Comparison of ENCODE assay signal across 20 mouse cellular contexts in genomic region chr1:39456421-39456853, GRCm38 (mm10). TPM values are rescaled to one million over a fixed set of nuclear protein-coding genes. Genes with fewer than 3 reads are reported as not detected.
DNase-seq lines count a peak whose midpoint lies in the region; ATAC-seq and TF ChIP-seq lines count a peak whose summit lies in the region.
"Had no signal": no experiment of that assay in that cellular context is flagged by ENCODE, and none has a peak within 500 bp of the region (broad histone marks: within the 10 kb centered on the region; RNA-seq: fewer than 3 reads in every experiment).

No protein-coding gene starts in this region.

- H3K4me3 ChIP-seq in cerebellum, adult 2 months (replicated peaks; ENCODE audit: insufficient read depth, low read depth, low read length), result no peak overlapping the region
- no peak overlapping the region for H3K4me3 ChIP-seq in heart, embryonic 16.5 days (ENCODE audit: low read length)
- no peak overlapping the region for H3K4me3 ChIP-seq in heart, embryonic 11.5 days (ENCODE audit: low read depth, low read length)
- no peak overlapping the region for H3K4me3 ChIP-seq in lung, embryonic 14.5 days (ENCODE audit: low read depth, low read length)
- H3K4me3 ChIP-seq in lung, adult 2 months (replicated peaks; ENCODE audit: extremely low read depth, low read depth, low read length), result no peak overlapping the region
- H3K4me3 ChIP-seq: forebrain, embryonic 12.5 days; layer of hippocampus, adult 2 months; liver, embryonic 15.5 days; midbrain, embryonic 12.5 days had no signal

- peaks cover 45% of the 10 kb centered on the region for H3K4me1 ChIP-seq in cerebellum, adult 2 months (ENCODE audit: control insufficient read depth, insufficient read depth, low read length)
- peaks cover 33% of the 10 kb centered on the region for H3K4me1 ChIP-seq in heart, embryonic 16.5 days (ENCODE audit: control insufficient read depth, insufficient read depth, low read length)
- H3K4me1 ChIP-seq in heart, embryonic 11.5 days (ENCODE audit: control insufficient read depth, insufficient read depth, low read length), result peaks cover 18% of the 10 kb centered on the region
- no peaks in the 10 kb centered on the region for H3K4me1 ChIP-seq in lung, embryonic 14.5 days (ENCODE audit: insufficient read depth)
- H3K4me1 ChIP-seq in lung, adult 2 months (ENCODE audit: control insufficient read depth, insufficient read depth, low read length), result peaks cover 25% of the 10 kb centered on the region
- H3K4me1 ChIP-seq: forebrain, embryonic 12.5 days; midbrain, embryonic 12.5 days had no signal

- H3K4me2 ChIP-seq in heart, embryonic 16.5 days (ENCODE audit: low read depth, low read length), result no peak overlapping the region
- no peak overlapping the region for H3K4me2 ChIP-seq in heart, embryonic 11.5 days
- H3K4me2 ChIP-seq in lung, embryonic 14.5 days, result no peak overlapping the region
- H3K4me2 ChIP-seq: forebrain, embryonic 12.5 days; liver, embryonic 15.5 days; midbrain, embryonic 12.5 days had no signal

- 60% methylated on average over 5 of the region's 5 CpGs for WGBS in cerebellum, adult 2 months
- 62% methylated on average over 5 of the region's 5 CpGs for WGBS in heart, embryonic 16.5 days
- WGBS in heart, embryonic 11.5 days (ENCODE audit: insufficient replicate concordance), result 49% methylated on average over 5 of the region's 5 CpGs
- WGBS in lung, embryonic 14.5 days, result 57% methylated on average over 5 of the region's 5 CpGs
- 53% methylated on average over 5 of the region's 5 CpGs for whole genome bisulfite sequencing in lung, adult 2 months

- DNase-seq in cerebellum, adult 2 months, result no peak
- DNase-seq in cerebellum, adult 8-10 months, result no peak
- DNase-seq in lung, embryonic 14.5 days, result peak; percentile 16
- DNase-seq in lung, adult 2 months, result no peak
- peak; percentile 53 for DNase-seq in R1 (ENCODE audit: low read depth, low spot score)
- DNase-seq in adrenal gland, postnatal 25 days, result no peak
- DNase-seq: cerebellum, postnatal 36 days; heart, adult 11 months; kidney, adult 2 months; kidney, postnatal 14 days; right cerebral cortex, postnatal 25 days; thymus, adult 2 months had no signal

- ATAC-seq in heart, embryonic 16.5 days (replicated peaks; ENCODE audit: extremely low read depth, insufficient read depth, low FRiP score), result 0 out of 2 replicates have a peak, but pooled peaks have one; percentile 26
- no peak for ATAC-seq in heart, embryonic 11.5 days (replicated peaks; ENCODE audit: insufficient number of reproducible peaks, low FRiP score, low TSS enrichment)
- no peak for ATAC-seq in lung, embryonic 14.5 days (ENCODE audit: insufficient read depth)
- ATAC-seq: CD4-positive, CD25-positive, alpha-beta regulatory T cell, adult 4 months had no signal

- peak overlapping the region; percentile 19; the same call in 1 of the 2 replicates for H3K27ac ChIP-seq in cerebellum, adult 2 months (ENCODE audit: insufficient read depth, low read length)
- 0 out of 2 replicates have a peak overlapping the region, but pooled peaks have one; percentile 12 for H3K27ac ChIP-seq in heart, embryonic 16.5 days (ENCODE audit: low read length)
- no peak overlapping the region for H3K27ac ChIP-seq in heart, embryonic 11.5 days (ENCODE audit: low read depth, low read length)
- no peak overlapping the region for H3K27ac ChIP-seq in lung, embryonic 14.5 days (ENCODE audit: low read depth)
- H3K27ac ChIP-seq: forebrain, embryonic 12.5 days; layer of hippocampus, adult 2 months; liver, embryonic 15.5 days; midbrain, embryonic 12.5 days had no signal

- H3K27me3 ChIP-seq in cerebellum, adult 2 months (ENCODE audit: control insufficient read depth, insufficient read depth, low read length), result no peaks in the 10 kb centered on the region
- H3K27me3 ChIP-seq in heart, embryonic 16.5 days (ENCODE audit: control insufficient read depth, insufficient read depth, low read length), result no peaks in the 10 kb centered on the region
- no peaks in the 10 kb centered on the region for H3K27me3 ChIP-seq in heart, embryonic 11.5 days (ENCODE audit: control insufficient read depth, insufficient read depth, low read length)
- no peaks in the 10 kb centered on the region for H3K27me3 ChIP-seq in lung, embryonic 14.5 days (ENCODE audit: insufficient read depth, low read length)
- H3K27me3 ChIP-seq: forebrain, embryonic 12.5 days; liver, embryonic 15.5 days; midbrain, embryonic 12.5 days had no signal

- no peak overlapping the region for H3K9ac ChIP-seq in heart, embryonic 16.5 days (ENCODE audit: low read length)
- H3K9ac ChIP-seq in heart, embryonic 11.5 days (ENCODE audit: low read depth, low read length), result no peak overlapping the region
- H3K9ac ChIP-seq in lung, embryonic 14.5 days, result no peak overlapping the region
- H3K9ac ChIP-seq: forebrain, embryonic 12.5 days; liver, embryonic 15.5 days; midbrain, embryonic 12.5 days had no signal

- H3K36me3 ChIP-seq in heart, embryonic 16.5 days (ENCODE audit: control insufficient read depth, insufficient read depth), result no peaks in the 10 kb centered on the region
- no peaks in the 10 kb centered on the region for H3K36me3 ChIP-seq in heart, embryonic 11.5 days (ENCODE audit: control insufficient read depth, insufficient read depth, low read length)
- H3K36me3 ChIP-seq in lung, embryonic 14.5 days (ENCODE audit: insufficient read depth), result no peaks in the 10 kb centered on the region
- H3K36me3 ChIP-seq: forebrain, embryonic 12.5 days; liver, embryonic 15.5 days; midbrain, embryonic 12.5 days had no signal

- H3K9me3 ChIP-seq in heart, embryonic 16.5 days (replicated peaks; ENCODE audit: control insufficient read depth, low read length), result no peaks in the 10 kb centered on the region
- no peaks in the 10 kb centered on the region for H3K9me3 ChIP-seq in heart, embryonic 11.5 days (replicated peaks; ENCODE audit: control insufficient read depth, low read length)
- H3K9me3 ChIP-seq in lung, embryonic 14.5 days (ENCODE audit: low read depth, low read length), result no peaks in the 10 kb centered on the region
- H3K9me3 ChIP-seq: forebrain, embryonic 12.5 days; G1E; liver, embryonic 15.5 days; midbrain, embryonic 12.5 days had no signal

- no peak for TF ChIP-seq POLR2A in cerebellum, adult 2 months (IDR thresholded peaks at IDR 0.05; ENCODE audit: borderline replicate concordance, insufficient read depth, low read length)
- no peak for TF ChIP-seq POLR2A in lung, adult 2 months (IDR thresholded peaks at IDR 0.05; ENCODE audit: borderline replicate concordance, extremely low read depth, low read depth, low read length)

- no peak for TF ChIP-seq CTCF in cerebellum, adult 2 months (IDR thresholded peaks at IDR 0.05; ENCODE audit: borderline replicate concordance, insufficient read depth, low read depth, low read length)
- TF ChIP-seq CTCF in lung, embryonic 14.5 days (IDR thresholded peaks at IDR 0.05; ENCODE audit: low read depth), result no peak
- no peak for TF ChIP-seq CTCF in lung, adult 2 months (IDR thresholded peaks at IDR 0.05; ENCODE audit: insufficient read depth, low read length)

RNA-seq across cellular contexts. Expression of gene Tbc1d8, which starts 22.1 kb away (rescaled TPM):
- 29.2 and 34.0 TPM in 2 replicates for polyA plus RNA-seq in cerebellum, adult 2 months (2012; rRNA removed)
- polyA plus RNA-seq in heart, embryonic 16.5 days (2015; fragmentation: Nextera tagmentation; extraction: Ambion mirVana), result 10.7 and 11.2 TPM in 2 replicates
- 11.4 and 12.2 TPM in 2 replicates for polyA plus RNA-seq in heart, embryonic 11.5 days (2014; fragmentation: Nextera tagmentation; extraction: Ambion mirVana)
- polyA plus RNA-seq in lung, embryonic 14.5 days (2014; fragmentation: Nextera tagmentation; extraction: Ambion mirVana), result 9.9 and 10.7 TPM in 2 replicates
- polyA plus RNA-seq in lung, adult 2 months (2012; rRNA removed), result 27.2 and 30.9 TPM in 2 replicates
- 16.7 and 18.7 TPM in 2 replicates for total RNA-seq in adrenal gland, postnatal 25 days (2021)

Comparison
In these comparisons a context has a peak if more than half of its experiments do, and no peak if none do; other contexts are left out.
1. DNase-seq: peak in lung, embryonic 14.5 days (single experiment) and R1 (single experiment); none in cerebellum, adult 2 months (0 of 2), cerebellum, adult 8-10 months (single experiment), lung, adult 2 months (single experiment) and adrenal gland, postnatal 25 days (single experiment).
2. H3K27ac ChIP-seq: peak in cerebellum, adult 2 months (single experiment) and heart, embryonic 16.5 days (single experiment); none in heart, embryonic 11.5 days (single experiment) and lung, embryonic 14.5 days (single experiment).